Mouse (Mus musculus): ENCODE data around the gene Fmnl2. TPM values are rescaled to one million over a fixed set of nuclear protein-coding genes. Genes with fewer than 3 reads are reported as not detected.

Fmnl2 gene
- polyA plus RNA-seq, 1 experiment from 2014 or later: 21.3 TPM

DNA sequence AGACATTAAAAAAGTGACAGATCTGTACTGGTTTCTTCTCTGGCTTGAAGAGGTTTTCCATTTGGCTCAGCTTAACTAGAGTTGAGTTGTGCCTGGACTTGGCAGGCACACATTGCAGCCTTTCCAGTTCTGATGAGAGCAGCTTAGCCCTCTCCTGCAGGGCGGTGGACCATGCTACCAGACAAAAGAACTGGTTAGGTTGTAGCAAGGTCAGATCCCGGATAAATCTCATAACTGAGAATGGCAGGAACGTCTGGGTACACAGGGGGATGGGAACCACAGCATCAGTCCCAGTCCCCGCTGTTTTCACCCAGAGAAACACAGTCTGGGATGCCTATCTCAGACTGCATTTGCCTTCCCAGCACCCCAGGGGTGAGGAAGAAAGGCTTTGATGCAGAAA, 127.5 kb downstream of the Fmnl2 start:
- peaks cover 14% of the 10 kb centered on the region for H3K4me1 ChIP-seq (ENCODE audit: control insufficient read depth, insufficient read depth, low read length)
- H3K9ac ChIP-seq (ENCODE audit: low read length): no peak overlapping the region
- WGBS: 34% methylated on average over 4 of the region's 4 CpGs
- peak; percentile 48 for DNase-seq (ENCODE audit: low spot score)
- no peak overlapping the region for H3K4me2 ChIP-seq (ENCODE audit: low read length)
- H3K9me3 ChIP-seq (replicated peaks; ENCODE audit: control insufficient read depth, low read length): no peaks in the 10 kb centered on the region
- H3K36me3 ChIP-seq (ENCODE audit: control insufficient read depth, insufficient read depth, low read length): no peaks in the 10 kb centered on the region
- no peak overlapping the region for H3K4me3 ChIP-seq (ENCODE audit: low read depth, low read length)
- ATAC-seq: no peak; the same call in 1 of the 2 replicates
- peak overlapping the region; percentile 39; the same call in 1 of the 2 replicates for H3K27ac ChIP-seq (ENCODE audit: low read depth, low read length)
- no peaks in the 10 kb centered on the region for H3K27me3 ChIP-seq (replicated peaks; ENCODE audit: control insufficient read depth, insufficient read depth, low read length)

DNA sequence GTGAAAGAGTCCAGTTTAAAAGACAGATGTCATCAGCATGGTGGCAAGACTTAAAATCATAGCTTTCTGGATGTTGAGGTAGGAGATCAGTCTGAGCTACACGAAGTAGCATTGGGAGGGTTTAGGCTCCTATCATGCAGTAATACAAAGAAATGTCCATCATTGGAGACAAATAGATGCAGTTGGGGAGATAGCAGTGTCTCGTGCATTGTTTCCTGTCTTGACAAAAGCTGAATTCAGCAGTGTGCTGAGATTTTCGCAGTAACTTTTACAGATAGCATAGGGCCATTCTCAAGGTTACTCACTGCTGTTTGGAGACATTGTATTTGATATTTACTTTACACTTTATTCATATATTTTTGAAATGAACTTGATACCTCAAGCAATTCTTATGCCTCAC, 128.7 kb downstream of the Fmnl2 start:
- no peak for ATAC-seq
- no peak overlapping the region for H3K27ac ChIP-seq (ENCODE audit: low read depth, low read length)
- 86% methylated on average over 3 of the region's 3 CpGs for WGBS
- no peak overlapping the region for H3K4me2 ChIP-seq (ENCODE audit: low read length)
- H3K4me1 ChIP-seq (ENCODE audit: control insufficient read depth, insufficient read depth, low read length): peaks cover 11% of the 10 kb centered on the region
- H3K4me3 ChIP-seq (ENCODE audit: low read depth, low read length): no peak overlapping the region
- no peaks in the 10 kb centered on the region for H3K36me3 ChIP-seq (ENCODE audit: control insufficient read depth, insufficient read depth, low read length)
- H3K27me3 ChIP-seq (replicated peaks; ENCODE audit: control insufficient read depth, insufficient read depth, low read length): no peaks in the 10 kb centered on the region
- H3K9ac ChIP-seq (ENCODE audit: low read length): no peak overlapping the region
- DNase-seq (ENCODE audit: low spot score): no peak
- H3K9me3 ChIP-seq (replicated peaks; ENCODE audit: control insufficient read depth, low read length): no peaks in the 10 kb centered on the region

DNA sequence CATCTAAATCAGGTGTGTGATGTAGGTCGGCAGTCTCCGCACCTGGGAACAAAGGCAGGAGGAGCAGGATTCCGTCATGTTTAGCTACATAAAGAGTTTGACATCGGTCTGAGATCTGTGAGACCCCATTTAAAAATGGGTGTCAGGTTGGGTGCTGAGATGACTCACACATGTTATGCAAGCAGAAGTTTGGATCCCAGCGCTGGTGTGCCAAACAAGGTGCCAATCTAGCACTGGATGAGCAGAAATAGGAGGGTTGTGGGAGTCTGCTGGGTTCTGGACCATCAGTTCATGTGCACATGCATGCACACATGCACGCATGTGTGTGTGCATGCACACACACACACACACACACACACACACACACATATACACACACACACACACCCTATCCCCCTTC, 129.4 kb downstream of the Fmnl2 start:
- no peaks in the 10 kb centered on the region for H3K27me3 ChIP-seq (replicated peaks; ENCODE audit: control insufficient read depth, insufficient read depth, low read length)
- ATAC-seq: no peak
- no peaks in the 10 kb centered on the region for H3K9me3 ChIP-seq (replicated peaks; ENCODE audit: control insufficient read depth, low read length)
- no peak for DNase-seq (ENCODE audit: low spot score)
- no peak overlapping the region for H3K4me3 ChIP-seq (ENCODE audit: low read depth, low read length)
- H3K27ac ChIP-seq (ENCODE audit: low read depth, low read length): no peak overlapping the region
- no peaks in the 10 kb centered on the region for H3K36me3 ChIP-seq (ENCODE audit: control insufficient read depth, insufficient read depth, low read length)
- peaks cover 11% of the 10 kb centered on the region for H3K4me1 ChIP-seq (ENCODE audit: control insufficient read depth, insufficient read depth, low read length)
- 90% methylated on average over 6 of the region's 6 CpGs for WGBS
- H3K4me2 ChIP-seq (ENCODE audit: low read length): no peak overlapping the region
- no peak overlapping the region for H3K9ac ChIP-seq (ENCODE audit: low read length)

DNA sequence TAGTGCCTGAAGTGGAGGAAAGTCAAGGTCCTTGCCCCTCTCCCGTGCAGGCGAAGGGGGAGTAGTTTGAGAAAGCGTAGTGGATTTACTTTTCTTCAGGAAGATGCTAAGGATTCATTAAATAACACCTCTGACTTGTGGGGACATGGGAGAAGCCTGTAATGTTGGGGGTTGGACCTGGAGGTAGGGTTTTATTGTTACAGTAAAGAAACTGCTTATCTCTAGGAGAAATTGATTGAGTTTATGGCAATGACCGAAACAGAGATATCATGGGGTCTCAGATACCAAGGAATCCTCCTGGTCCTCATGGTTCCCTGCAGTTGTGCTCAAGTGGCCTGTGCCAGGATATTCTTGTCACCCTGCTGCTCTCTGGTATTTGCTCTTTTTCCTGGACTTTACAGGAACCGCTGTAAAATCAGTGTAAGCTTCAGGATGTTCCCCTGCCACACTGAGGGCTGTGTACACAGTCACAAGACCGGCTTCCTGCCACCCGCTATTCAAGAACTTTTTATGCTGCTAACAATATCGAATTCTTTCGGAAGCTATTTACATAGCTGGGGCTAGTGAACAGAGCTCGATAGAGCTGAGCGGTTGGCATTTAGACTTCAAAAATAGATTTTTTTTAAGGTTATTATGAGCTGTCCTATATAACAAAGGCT, 130.1 kb downstream of the Fmnl2 start:
- Histone ChIP-seq H3K27me3 (replicated peaks; ENCODE audit: control insufficient read depth, insufficient read depth, low read length) (no peaks in the 10 kb centered on the region), H3K9me3 (replicated peaks; ENCODE audit: control insufficient read depth, low read length) (no peaks in the 10 kb centered on the region), H3K4me2 (ENCODE audit: low read length) (no peak overlapping the region), H3K4me3 (ENCODE audit: low read depth, low read length) (no peak overlapping the region), H3K27ac (ENCODE audit: low read depth, low read length) (no peak overlapping the region), H3K9ac (ENCODE audit: low read length) (no peak overlapping the region), H3K36me3 (ENCODE audit: control insufficient read depth, insufficient read depth, low read length) (no peaks in the 10 kb centered on the region), H3K4me1 (ENCODE audit: control insufficient read depth, insufficient read depth, low read length) (peaks cover 11% of the 10 kb centered on the region)
- DNase-seq (ENCODE audit: low spot score): peak; percentile 46
- peak; percentile 27; the same call in 1 of the 2 replicates for ATAC-seq
- WGBS: 33% methylated on average over 11 of the region's 11 CpGs

DNA sequence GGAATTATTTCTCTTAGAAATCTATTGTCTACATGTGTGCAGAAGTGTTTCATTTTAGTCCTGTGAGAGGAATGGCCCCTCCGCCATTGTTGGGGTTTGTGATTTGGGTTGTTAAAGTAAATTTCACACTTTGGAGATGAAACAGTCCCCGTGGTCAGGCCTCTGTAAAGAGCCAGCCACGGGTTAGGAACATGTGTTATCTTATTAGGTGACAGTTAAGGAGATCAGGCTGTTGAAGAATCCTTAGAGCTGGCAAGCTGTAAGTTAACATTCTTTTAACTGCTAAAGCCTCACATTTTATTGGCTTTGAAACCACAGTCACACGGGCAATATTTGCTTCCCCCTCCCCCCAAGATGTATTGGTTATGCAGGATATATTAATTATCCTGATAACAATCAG, 131.7 kb downstream of the Fmnl2 start:
- no peak overlapping the region for H3K4me2 ChIP-seq (ENCODE audit: low read length)
- no peak overlapping the region for H3K4me3 ChIP-seq (ENCODE audit: low read depth, low read length)
- H3K4me1 ChIP-seq (ENCODE audit: control insufficient read depth, insufficient read depth, low read length): peaks cover 11% of the 10 kb centered on the region
- ATAC-seq: no peak
- no peaks in the 10 kb centered on the region for H3K36me3 ChIP-seq (ENCODE audit: control insufficient read depth, insufficient read depth, low read length)
- no peak overlapping the region for H3K27ac ChIP-seq (ENCODE audit: low read depth, low read length)
- WGBS: 86% methylated on average over 4 of the region's 4 CpGs
- H3K9me3 ChIP-seq (replicated peaks; ENCODE audit: control insufficient read depth, low read length): no peaks in the 10 kb centered on the region
- DNase-seq (ENCODE audit: low spot score): no peak
- no peaks in the 10 kb centered on the region for H3K27me3 ChIP-seq (replicated peaks; ENCODE audit: control insufficient read depth, insufficient read depth, low read length)
- no peak overlapping the region for H3K9ac ChIP-seq (ENCODE audit: low read length)

DNA sequence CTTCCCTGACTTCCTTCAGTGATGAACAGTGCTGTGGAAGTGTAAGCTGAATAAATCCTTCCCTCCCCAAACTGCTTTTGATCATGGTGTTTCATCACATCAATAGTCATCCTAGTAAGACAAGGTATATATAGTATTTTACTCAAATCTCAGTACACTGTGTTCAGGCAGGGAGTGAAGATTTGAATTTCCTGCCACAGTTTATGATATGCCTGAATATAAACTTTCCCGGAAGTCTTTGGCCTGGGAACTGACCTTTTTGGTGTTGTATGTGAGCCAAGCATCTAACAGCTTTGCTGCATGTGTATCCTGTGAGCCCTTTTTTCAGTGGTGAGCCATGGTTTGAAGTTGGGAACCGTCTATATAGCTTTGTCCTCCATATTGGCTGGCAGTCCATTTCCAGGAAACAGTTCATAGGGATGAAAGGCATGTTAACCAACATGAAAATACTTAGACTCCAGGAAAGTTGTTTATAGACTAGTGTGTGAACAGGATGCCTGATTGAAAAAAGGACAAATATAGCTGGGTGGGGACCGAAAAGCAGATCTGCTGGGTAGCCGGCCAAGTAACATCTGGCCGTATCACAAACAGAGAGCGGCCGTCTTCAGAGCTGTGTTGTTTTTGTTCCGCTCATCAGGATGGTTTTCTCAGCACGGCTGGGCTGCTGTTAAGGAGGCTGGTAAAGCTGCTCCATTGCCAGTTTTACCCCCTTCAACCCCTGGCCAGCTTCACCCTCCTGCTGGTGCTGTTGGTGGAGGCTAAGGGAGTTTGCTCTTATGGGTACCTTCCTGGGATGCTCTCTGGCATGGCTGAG, 133.4 kb downstream of the Fmnl2 start:
- DNase-seq (ENCODE audit: low spot score): no peak
- Histone ChIP-seq H3K36me3 (ENCODE audit: control insufficient read depth, insufficient read depth, low read length) (no peaks in the 10 kb centered on the region), H3K4me1 (ENCODE audit: control insufficient read depth, insufficient read depth, low read length) (0 out of 2 replicates have a peak, but pooled peaks cover 3% of the 10 kb centered on the region), H3K27ac (ENCODE audit: low read depth, low read length) (no peak overlapping the region), H3K27me3 (replicated peaks; ENCODE audit: control insufficient read depth, insufficient read depth, low read length) (no peaks in the 10 kb centered on the region), H3K9me3 (replicated peaks; ENCODE audit: control insufficient read depth, low read length) (no peaks in the 10 kb centered on the region), H3K4me3 (ENCODE audit: low read depth, low read length) (no peak overlapping the region), H3K9ac (ENCODE audit: low read length) (no peak overlapping the region), H3K4me2 (ENCODE audit: low read length) (no peak overlapping the region)
- WGBS: 91% methylated on average over 9 of the region's 9 CpGs
- no peak for ATAC-seq

DNA sequence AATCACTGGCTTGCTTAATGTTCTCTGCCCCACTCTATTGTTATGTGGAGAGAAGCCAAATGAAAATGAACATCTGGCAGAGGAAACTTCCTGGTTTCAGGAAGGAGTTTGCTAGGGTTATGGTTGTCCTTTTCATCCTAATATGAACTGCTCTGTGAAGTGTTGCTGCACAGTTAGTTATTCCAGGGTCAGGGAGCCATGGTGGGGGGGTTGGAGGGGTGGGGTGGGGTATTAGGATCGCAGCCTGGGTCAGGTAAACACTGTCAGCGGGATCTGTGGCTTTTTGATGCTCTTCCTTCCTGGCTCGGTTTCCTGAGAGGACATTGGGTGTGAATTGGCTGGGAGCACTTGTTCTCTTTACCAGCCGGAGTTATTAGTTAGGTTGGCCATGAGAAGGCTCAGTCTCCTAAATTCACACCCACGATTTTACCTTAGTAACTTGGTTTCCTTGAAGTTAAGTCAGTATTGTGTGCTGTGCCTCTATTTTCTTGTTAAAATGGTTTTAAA, 134.1 kb downstream of the Fmnl2 start:
- H3K4me1 ChIP-seq (ENCODE audit: control insufficient read depth, insufficient read depth, low read length): 0 out of 2 replicates have a peak, but pooled peaks cover 3% of the 10 kb centered on the region
- 87% methylated on average over 5 of the region's 5 CpGs for WGBS
- H3K4me3 ChIP-seq (ENCODE audit: low read depth, low read length): no peak overlapping the region
- H3K9me3 ChIP-seq (replicated peaks; ENCODE audit: control insufficient read depth, low read length): no peaks in the 10 kb centered on the region
- ATAC-seq (no peak), DNase-seq (ENCODE audit: low spot score) (no peak)
- H3K4me2 ChIP-seq (ENCODE audit: low read length): no peak overlapping the region
- no peaks in the 10 kb centered on the region for H3K27me3 ChIP-seq (replicated peaks; ENCODE audit: control insufficient read depth, insufficient read depth, low read length)
- no peak overlapping the region for H3K9ac ChIP-seq (ENCODE audit: low read length)
- no peaks in the 10 kb centered on the region for H3K36me3 ChIP-seq (ENCODE audit: control insufficient read depth, insufficient read depth, low read length)
- no peak overlapping the region for H3K27ac ChIP-seq (ENCODE audit: low read depth, low read length)

DNA sequence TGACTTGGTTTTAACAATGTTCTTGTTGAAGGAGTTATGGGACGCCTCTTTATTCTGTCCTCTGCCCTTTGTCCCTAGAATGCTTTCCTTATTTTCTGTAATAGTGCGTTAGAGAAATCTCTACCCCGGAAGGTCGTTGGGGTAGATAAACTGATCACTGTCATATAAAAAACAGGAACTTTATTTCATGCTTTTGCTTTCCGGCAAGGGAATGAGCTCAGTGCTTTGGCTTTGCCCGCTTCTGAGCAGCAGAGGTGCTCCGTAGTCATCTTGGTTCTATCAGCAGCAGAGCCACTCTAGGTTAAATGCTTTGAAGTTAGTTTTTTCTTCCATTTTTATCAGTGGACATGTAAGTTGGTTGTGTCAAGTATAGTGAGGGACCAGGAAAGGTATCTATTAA, 135.6 kb downstream of the Fmnl2 start:
- Histone ChIP-seq H3K27ac (ENCODE audit: low read depth, low read length) (no peak overlapping the region), H3K4me2 (ENCODE audit: low read length) (no peak overlapping the region), H3K9ac (ENCODE audit: low read length) (no peak overlapping the region), H3K4me1 (ENCODE audit: control insufficient read depth, insufficient read depth, low read length) (peaks cover 8% of the 10 kb centered on the region), H3K36me3 (ENCODE audit: control insufficient read depth, insufficient read depth, low read length) (no peaks in the 10 kb centered on the region), H3K4me3 (ENCODE audit: low read depth, low read length) (no peak overlapping the region), H3K9me3 (replicated peaks; ENCODE audit: control insufficient read depth, low read length) (no peaks in the 10 kb centered on the region), H3K27me3 (replicated peaks; ENCODE audit: control insufficient read depth, insufficient read depth, low read length) (no peaks in the 10 kb centered on the region)
- WGBS: 78% methylated on average over 7 of the region's 7 CpGs
- no peak for ATAC-seq
- no peak for DNase-seq (ENCODE audit: low spot score)

DNA sequence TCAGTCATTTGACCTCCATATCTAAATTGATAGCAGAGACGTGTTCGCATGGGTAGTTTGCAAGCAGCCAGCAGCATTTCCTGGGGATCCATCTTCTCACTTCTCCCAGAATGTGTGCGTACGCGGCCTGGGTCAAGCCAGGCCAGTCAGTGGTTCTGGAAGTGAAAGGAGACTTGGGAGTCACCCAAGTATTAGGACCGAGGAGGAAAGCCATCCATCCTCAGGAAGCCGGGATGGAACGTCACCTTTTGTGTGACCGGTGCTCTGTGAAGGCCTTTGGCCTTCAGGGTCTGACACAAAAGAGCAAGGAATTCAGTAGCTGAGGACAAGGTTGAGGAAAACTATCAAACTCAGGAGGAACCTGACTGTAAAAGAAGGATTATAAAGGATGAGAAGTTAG, 136.9 kb downstream of the Fmnl2 start:
- no peak overlapping the region for H3K27ac ChIP-seq (ENCODE audit: low read depth, low read length)
- H3K9ac ChIP-seq (ENCODE audit: low read length): no peak overlapping the region
- WGBS: 91% methylated on average over 9 of the region's 9 CpGs
- no peaks in the 10 kb centered on the region for H3K27me3 ChIP-seq (replicated peaks; ENCODE audit: control insufficient read depth, insufficient read depth, low read length)
- no peak for ATAC-seq
- H3K4me1 ChIP-seq (ENCODE audit: control insufficient read depth, insufficient read depth, low read length): peaks cover 13% of the 10 kb centered on the region
- DNase-seq (ENCODE audit: low spot score): no peak
- H3K4me3 ChIP-seq (ENCODE audit: low read depth, low read length): no peak overlapping the region
- no peaks in the 10 kb centered on the region for H3K36me3 ChIP-seq (ENCODE audit: control insufficient read depth, insufficient read depth, low read length)
- no peaks in the 10 kb centered on the region for H3K9me3 ChIP-seq (replicated peaks; ENCODE audit: control insufficient read depth, low read length)
- H3K4me2 ChIP-seq (ENCODE audit: low read length): no peak overlapping the region
